Mouse (Mus musculus): Measurements from ENCODE around the gene Eef1e1. TPM values are rescaled to one million over a fixed set of nuclear protein-coding genes. Genes with fewer than 3 reads are reported as not detected.

The Eef1e1 gene
- total RNA-seq (2023) = 32.8 TPM

GRCm38 (mm10) chr13:38658528-38659280 lies at the start of gene Eef1e1:
Gene Eef1e1 (minus strand): TSS chr13:38659058.

GRCm38 (mm10) chr13:38634800-38635269 lies 24.0 kb downstream of the Eef1e1 start, which contains the start of gene Bloc1s5:
Gene Bloc1s5 (minus strand): TSS chr13:38635109.

Other genes starting within 250 kb of the Eef1e1 start
- 38.0 TPM for gene Txndc5, start 130.2 kb downstream of the Eef1e1 start, total RNA-seq (2023)
- 5.6 TPM for gene Bloc1s5, start 23.9 kb downstream of the Eef1e1 start, total RNA-seq (2023)